Mouse (Mus musculus) testis, postnatal 14 days (tissue): ENCODE measurements around the gene Lcat.

Experiments used
- DNase-seq: peaks from one replicate; pipeline ENCODE4 v3.0.0; 2021; ENCODE audit warnings: low spot score

Gene Lcat

GRCm38 (mm10) chr8:105949350-105949749, 6.2 kb upstream of the Lcat start:
- peak; percentile 69 for DNase-seq

GRCm38 (mm10) chr8:105942542-105942941, 640 bp downstream of the Lcat start:
- DNase-seq: no peak

- no peak for DNase-seq
Observed at GRCm38 (mm10) chr8:105942026-105942425, 1.2 kb downstream of the Lcat start.

- DNase-seq: no peak
Observed at GRCm38 (mm10) chr8:105938306-105938669, 4.9 kb downstream of the Lcat start, which contains the start of gene Psmb10. TSS of gene Psmb10 (minus strand) at chr8:105938444.

GRCm38 (mm10) chr8:105937496-105938305, 5.5 kb downstream of the Lcat start:
- no peak for DNase-seq

- DNase-seq: peak; percentile 86
Observed at GRCm38 (mm10) chr8:105936866-105937475, 6.2 kb downstream of the Lcat start.

- no peak for DNase-seq
Observed at GRCm38 (mm10) chr8:105935863-105936603, 7.1 kb downstream of the Lcat start.

- DNase-seq: no peak
Observed at GRCm38 (mm10) chr8:105935105-105935504, 8.1 kb downstream of the Lcat start.

GRCm38 (mm10) chr8:105933762-105934161, 9.4 kb downstream of the Lcat start, which contains the start of gene Ctrl:
TSS of gene Ctrl (minus strand) at chr8:105933862.
- no peak for DNase-seq

GRCm38 (mm10) chr8:105932525-105932924, 10.7 kb downstream of the Lcat start:
- no peak for DNase-seq

- DNase-seq: peak; percentile 7
Observed at GRCm38 (mm10) chr8:105931271-105931670, 11.9 kb downstream of the Lcat start.

GRCm38 (mm10) chr8:105930602-105931001, 12.6 kb downstream of the Lcat start:
- peak; percentile 60 for DNase-seq

GRCm38 (mm10) chr8:105925123-105925522, 18.1 kb downstream of the Lcat start:
- DNase-seq: no peak

GRCm38 (mm10) chr8:105919390-105919789, 23.8 kb downstream of the Lcat start:
- no peak for DNase-seq

- no peak for DNase-seq
Observed at GRCm38 (mm10) chr8:105900941-105901616, 42.1 kb downstream of the Lcat start.

- DNase-seq: peak; percentile 93
Observed at GRCm38 (mm10) chr8:105900180-105900940, 42.8 kb downstream of the Lcat start, which contains the start of gene Pskh1. TSS of gene Pskh1 (plus strand) at chr8:105900441.

- DNase-seq: no peak
Observed at GRCm38 (mm10) chr8:105897801-105898480, 45.2 kb downstream of the Lcat start.

GRCm38 (mm10) chr8:105893339-105893738, 49.8 kb downstream of the Lcat start, which contains the start of gene Nrn1l:
TSS of gene Nrn1l (plus strand) at chr8:105893567.
- peak; percentile 78 for DNase-seq

- no peak for DNase-seq
Observed at GRCm38 (mm10) chr8:105892432-105892831, 50.8 kb downstream of the Lcat start.

- no peak for DNase-seq
Observed at GRCm38 (mm10) chr8:105890870-105891269, 52.3 kb downstream of the Lcat start.
